Mouse (Mus musculus): ENCODE data around the gene Rab40b. TPM values are rescaled to one million over a fixed set of nuclear protein-coding genes. Genes with fewer than 3 reads are reported as not detected.

The Rab40b gene
- total RNA-seq, 4 experiments from 2014 or later = 13.2 to 23.0 (median 18.9) TPM

Small RNAs within 50 kb of the gene (microRNA-seq; reads per million reads assigned to microRNA genes)
- not detected for gene Mir7236

Other genes with a start within 250 kb of the Rab40b start
- not detected for gene Tex19.1, start 242.1 kb downstream of the Rab40b start, total RNA-seq (2022)
- 1 to 10 TPM; 1.1 to 1.5 (median 1.3) TPM for gene Uts2r, start 228.0 kb downstream of the Rab40b start, total RNA-seq (2022)
- 1 to 10 TPM; 7.2 to 9.4 (median 8.7) TPM for gene Hexdc, start 183.8 kb downstream of the Rab40b start, total RNA-seq (2022)
- gene Ogfod3, start 183.5 kb downstream of the Rab40b start, total RNA-seq (2022) = 10 to 100 TPM; 10.2 to 13.4 (median 10.9) TPM
- gene Cybc1, start 158.9 kb downstream of the Rab40b start, total RNA-seq (2022) = 1 to 10 TPM; 2.8 to 3.8 (median 3.6) TPM
- 100 to 1,000 TPM in 3 of 4 experiments, 10 to 100 TPM in 1; 92.0 to 138 (median 119) TPM for gene Narf, start 151.0 kb downstream of the Rab40b start, total RNA-seq (2022)
- gene Foxk2, start 128.3 kb downstream of the Rab40b start, total RNA-seq (2022) = 10 to 100 TPM; 26.8 to 32.9 (median 28.0) TPM
- gene Wdr45b, start 33.8 kb downstream of the Rab40b start, total RNA-seq (2022) = 10 to 100 TPM; 14.4 to 23.0 (median 19.3) TPM
- 1 to 10 TPM; 3.3 to 4.2 (median 4.0) TPM for gene Fn3krp, start 33.1 kb upstream of the Rab40b start, total RNA-seq (2022)
- 10 to 100 TPM; 20.4 to 25.6 (median 25.1) TPM for gene Fn3k, start 46.7 kb upstream of the Rab40b start, total RNA-seq (2022)
- 10 to 100 TPM; 11.7 to 16.0 (median 15.0) TPM for gene Tbcd, start 63.7 kb upstream of the Rab40b start, total RNA-seq (2022)
- gene Zfp750, start 131.1 kb upstream of the Rab40b start, total RNA-seq (2022) = under 1 TPM; 0.51 to 0.80 (median 0.68) TPM

Measured in gastrocnemius, adult 8-10 months (tissue).